ENCODE assay signal across 11 mouse cellular contexts in the genomic region with DNA sequence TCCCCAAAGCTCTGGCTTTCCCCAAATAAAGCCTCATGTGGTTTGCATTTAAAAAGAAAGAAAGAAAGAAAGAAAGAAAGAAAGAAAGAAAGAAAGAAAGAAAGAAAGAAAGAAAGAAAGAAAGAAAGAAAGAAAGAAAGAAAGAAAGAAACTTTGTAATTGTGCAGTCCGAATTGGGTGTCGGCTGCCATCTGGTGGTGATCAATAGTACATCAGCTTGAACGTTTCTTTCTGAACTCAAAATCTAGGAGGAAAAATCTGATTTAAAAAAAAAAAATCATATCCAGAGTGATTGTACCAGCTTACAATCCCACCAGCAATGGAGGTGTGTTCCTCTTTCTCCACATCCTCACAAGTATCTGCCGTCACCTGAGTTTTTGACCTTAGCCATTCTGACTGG. TPM values are rescaled to one million over a fixed set of nuclear protein-coding genes. Genes with fewer than 3 reads are reported as not detected.
A peak's percentile ranks its signal among the peaks of the same experiment; 100 is the strongest.
DNase-seq lines count a peak whose midpoint lies in the region; ATAC-seq lines count a peak whose summit lies in the region.
"Not testable (repeated sequence)": the region's sequence is repeated elsewhere in the genome, so short reads cannot be mapped to it uniquely, and the experiment has no call there.
"Had no signal": no experiment of that assay in that cellular context is flagged by ENCODE, and none has a peak within 500 bp of the region (broad histone marks: within the 10 kb centered on the region; RNA-seq: fewer than 3 reads in every experiment).

No protein-coding gene starts in this region.

- H3K27ac ChIP-seq in embryonic facial prominence, embryonic 10.5 days (replicated peaks) = not testable (repeated sequence)

- not testable (repeated sequence) for H3K36me3 ChIP-seq in embryonic facial prominence, embryonic 10.5 days (replicated peaks)

- not testable (repeated sequence) for H3K27me3 ChIP-seq in embryonic facial prominence, embryonic 10.5 days (replicated peaks; ENCODE audit: low read depth, poor library complexity, severe bottlenecking)

- WGBS in embryonic facial prominence, embryonic 10.5 days = 21% methylated on average over 4 of the region's 4 CpGs

- H3K4me3 ChIP-seq in embryonic facial prominence, embryonic 10.5 days = not testable (repeated sequence)

- H3K4me1 ChIP-seq in embryonic facial prominence, embryonic 10.5 days = not testable (repeated sequence)

- not testable (repeated sequence) for H3K9me3 ChIP-seq in embryonic facial prominence, embryonic 10.5 days

- DNase-seq in 3T3-L1 (ENCODE audit: low read depth, low spot score) = peak; percentile 63
- peak; percentile 70 for DNase-seq in NIH3T3 (ENCODE audit: low read depth)
- DNase-seq in cerebellum, adult 18-20 months = peak; percentile 8 to 41
- DNase-seq in embryonic facial prominence, embryonic 10.5 days (ENCODE audit: low spot score) = peak; percentile 12
- peak; percentile 65 for DNase-seq in induced T-regulatory cell, adult 2 months (ENCODE audit: low read depth)
- peak; percentile 20 to 36 for DNase-seq in left cerebral cortex, adult 18-20 months (ENCODE audit: low spot score in 2 of 2)
- DNase-seq in right cerebral cortex, postnatal 14 days = peak; percentile 19

- ATAC-seq in megakaryocyte progenitor cell, adult 5-6 weeks (replicated peaks; ENCODE audit: poor library complexity) = peak; percentile 91

RNA-seq across cellular contexts. Expression of a gene that starts 18.7 kb away (rescaled TPM):
- polyA plus RNA-seq in embryonic facial prominence, embryonic 10.5 days (2016; fragmentation: Nextera tagmentation; extraction: Ambion mirVana) = 5.9 and 13.1 TPM in 2 replicates
- total RNA-seq in left cerebral cortex, adult 18-20 months (2021) = under 1 TPM; 0.14 to 0.19 TPM
- total RNA-seq in megakaryocyte progenitor cell, adult 5-6 weeks (2015) = not detected in 2 replicates
- total RNA-seq in megakaryocyte progenitor cell, adult 5-6 weeks (2017) = not detected in 2 replicates
- total RNA-seq: heart, adult 18-20 months; heart, postnatal 36 days had no signal
- polyA plus RNA-seq: liver, embryonic 12.5 days had no signal

RNA-seq across cellular contexts. Expression of a gene that starts 23.9 kb away (rescaled TPM):
- polyA plus RNA-seq in embryonic facial prominence, embryonic 10.5 days (2016; fragmentation: Nextera tagmentation; extraction: Ambion mirVana) = not detected in 2 replicates
- total RNA-seq in left cerebral cortex, adult 18-20 months (2021) = 1 to 10 TPM; 1.9 to 2.2 TPM
- 30.7 and 51.7 TPM in 2 replicates for total RNA-seq in megakaryocyte progenitor cell, adult 5-6 weeks (2015)
- 35.8 and 50.3 TPM in 2 replicates for total RNA-seq in megakaryocyte progenitor cell, adult 5-6 weeks (2017)

Comparison
In these comparisons a context has a peak if more than half of its experiments do, and no peak if none do; other contexts are left out.
1. DNase-seq: peak in every context shown above with its lines; median percentile 70 in NIH3T3; 65 in induced T-regulatory cell, adult 2 months; 63 in 3T3-L1; 28 in left cerebral cortex, adult 18-20 months; 24 in cerebellum, adult 18-20 months; 19 in right cerebral cortex, postnatal 14 days; 12 in embryonic facial prominence, embryonic 10.5 days.
2. RNA of a gene that starts 23.9 kb away (total RNA-seq): 30.7 to 51.7 TPM in megakaryocyte progenitor cell, adult 5-6 weeks; 1.9 to 2.2 TPM in left cerebral cortex, adult 18-20 months; every median in the first group is over 4 times any median in the second.